Mouse (Mus musculus) olfactory bulb, adult 2 months (tissue): ENCODE results near the gene Ern2. TPM values are rescaled to one million over a fixed set of nuclear protein-coding genes. Genes with fewer than 3 reads are reported as not detected.

Source experiments
- H3K27ac ChIP-seq: fragments of 200-500 bp; 2 replicates; pipeline ENCODE4 v1.5.1; 2012; ENCODE audit warnings: low read depth, low read length; ENCODE audit not compliant: insufficient read depth
- H3K4me1 ChIP-seq: fragments of 200-500 bp; 2 replicates; pipeline ENCODE4 v1.6.1; 2012; ENCODE audit warnings: low read length; ENCODE audit not compliant: control insufficient read depth, insufficient read depth
- H3K4me3 ChIP-seq: fragments of 200-500 bp; 2 replicates; pipeline ENCODE4 v1.5.1; 2012; ENCODE audit warnings: mild to moderate bottlenecking, low read depth, low read length, moderate library complexity; ENCODE audit not compliant: insufficient read depth
- CTCF ChIP-seq: fragments of 200-500 bp; IDR thresholded peaks from 2 replicates; pipeline ENCODE4 v1.5.1; 2012; ENCODE audit warnings: low read depth, mild to moderate bottlenecking, low read length, moderate library complexity; ENCODE audit not compliant: insufficient read depth
- POLR2A ChIP-seq: fragments of 200-500 bp; IDR thresholded peaks from 2 replicates; pipeline ENCODE4 v1.6.1; 2012; ENCODE audit warnings: mild to moderate bottlenecking, low read depth, low read length, moderate library complexity; ENCODE audit not compliant: insufficient read depth
- WGBS: fragments of 180-500 bp; shearing (Covaris S2); methylation state at CpG from one replicate; pipeline ENCODE4 v1.1.7; 2018; 5-methylcytosine and 5-hydroxymethylcytosine counted together
- polyA plus RNA-seq: library from polyadenylated mRNA; stranded (reverse); fragments of >200 nt; gene quantifications from 2 replicates; pipeline ENCODE4 v1.2.4, GENCODE M21; 2012; ENCODE audit warnings: low replicate concordance; ENCODE audit not compliant: missing spikeins, insufficient read depth, insufficient read length

Gene Ern2
- polyA plus RNA-seq, result not detected in 2 replicates

GRCm38 (mm10) chr7:122186043-122186442, at the start of gene Ern2:
TSS of gene Ern2 (minus strand) at chr7:122186207.
- H3K4me1 ChIP-seq, result 0 out of 2 replicates have a peak, but pooled peaks cover 6% of the 10 kb centered on the region
- no peak within 1 kb of the TSS for H3K27ac ChIP-seq
- 18% methylated on average over 17 of the region's 17 CpGs for WGBS
- H3K4me3 ChIP-seq, result no peak within 1 kb of the TSS
- TF ChIP-seq CTCF (no peak), POLR2A (no peak)

- Histone ChIP-seq H3K4me1 (no peaks in the 10 kb centered on the region), H3K4me3 (no peak overlapping the region), H3K27ac (no peak overlapping the region)
- 84% methylated on average over 4 of the region's 4 CpGs for WGBS
- TF ChIP-seq CTCF (no peak), POLR2A (no peak)
Observed at GRCm38 (mm10) chr7:122230866-122231265, 44.9 kb upstream of the Ern2 start.

GRCm38 (mm10) chr7:122229916-122230315, 43.9 kb upstream of the Ern2 start:
- no peaks in the 10 kb centered on the region for H3K4me1 ChIP-seq
- no peak for TF ChIP-seq CTCF
- TF ChIP-seq POLR2A, result no peak
- WGBS, result 67% methylated on average over 4 of the region's 4 CpGs

GRCm38 (mm10) chr7:122229306-122229705, 43.3 kb upstream of the Ern2 start:
- Histone ChIP-seq H3K4me1 (no peaks in the 10 kb centered on the region), H3K4me3 (no peak overlapping the region), H3K27ac (no peak overlapping the region)
- TF ChIP-seq CTCF, result no peak
- no peak for TF ChIP-seq POLR2A
- 59% methylated on average over 3 of the region's 3 CpGs for WGBS

More at GRCm38 (mm10) chr7:122229916-122230315, 43.9 kb upstream of the Ern2 start:
- no peak overlapping the region for H3K27ac ChIP-seq
- H3K4me3 ChIP-seq, result no peak overlapping the region

GRCm38 (mm10) chr7:122226744-122227143, 40.7 kb upstream of the Ern2 start:
- Histone ChIP-seq H3K4me1 (no peaks in the 10 kb centered on the region), H3K4me3 (no peak overlapping the region), H3K27ac (no peak overlapping the region)
- WGBS, result 92% methylated on average over 4 of the region's 4 CpGs
- no peak for TF ChIP-seq POLR2A

GRCm38 (mm10) chr7:122226020-122226742, 40.2 kb upstream of the Ern2 start:
- no peak overlapping the region for H3K4me3 ChIP-seq
- no peak overlapping the region for H3K27ac ChIP-seq
- no peaks in the 10 kb centered on the region for H3K4me1 ChIP-seq
- no peak for TF ChIP-seq POLR2A
- TF ChIP-seq CTCF, result no peak
- 78% methylated on average over 7 of the region's 7 CpGs for WGBS

GRCm38 (mm10) chr7:122219315-122219801, 33.4 kb upstream of the Ern2 start, which contains the start of gene Chp2:
TSS of gene Chp2 (plus strand) at chr7:122219496.
- no peak within 1 kb of the TSS for H3K27ac ChIP-seq
- H3K4me3 ChIP-seq, result peak within 1 kb of the TSS; percentile 16; the same call in 1 of the 2 replicates
- no peak for TF ChIP-seq CTCF
- no peak for TF ChIP-seq POLR2A
- H3K4me1 ChIP-seq, result peaks cover 11% of the 10 kb centered on the region
- 19% methylated on average over 20 of the region's 20 CpGs for WGBS

GRCm38 (mm10) chr7:122208276-122209021, 22.4 kb upstream of the Ern2 start:
- TF ChIP-seq POLR2A (no peak), CTCF (no peak)
- 43% methylated on average over 7 of the region's 7 CpGs for WGBS
- H3K4me1 ChIP-seq, result no peaks in the 10 kb centered on the region
- no peak overlapping the region for H3K4me3 ChIP-seq
- no peak overlapping the region for H3K27ac ChIP-seq

GRCm38 (mm10) chr7:122206121-122206520, 20.1 kb upstream of the Ern2 start:
- TF ChIP-seq POLR2A, result no peak
- no peak for TF ChIP-seq CTCF
- Histone ChIP-seq H3K4me3 (no peak overlapping the region), H3K4me1 (no peaks in the 10 kb centered on the region), H3K27ac (no peak overlapping the region)
- 93% methylated on average over 2 of the region's 2 CpGs for WGBS
